Mouse (Mus musculus) ES-Bruce4 (cell line): ENCODE measurements around the gene Fndc3b.

Source experiments
- EP300 ChIP-seq: IDR thresholded peaks from 2 replicates; pipeline ENCODE4 v1.6.1; 2011; ENCODE audit warnings: low read depth, low read length; ENCODE audit not compliant: insufficient read depth
- POLR2A ChIP-seq: IDR thresholded peaks from one replicate; pipeline ENCODE4 v1.8.1; 2011; ENCODE audit warnings: low read length; ENCODE audit not compliant: insufficient read depth

DNA sequence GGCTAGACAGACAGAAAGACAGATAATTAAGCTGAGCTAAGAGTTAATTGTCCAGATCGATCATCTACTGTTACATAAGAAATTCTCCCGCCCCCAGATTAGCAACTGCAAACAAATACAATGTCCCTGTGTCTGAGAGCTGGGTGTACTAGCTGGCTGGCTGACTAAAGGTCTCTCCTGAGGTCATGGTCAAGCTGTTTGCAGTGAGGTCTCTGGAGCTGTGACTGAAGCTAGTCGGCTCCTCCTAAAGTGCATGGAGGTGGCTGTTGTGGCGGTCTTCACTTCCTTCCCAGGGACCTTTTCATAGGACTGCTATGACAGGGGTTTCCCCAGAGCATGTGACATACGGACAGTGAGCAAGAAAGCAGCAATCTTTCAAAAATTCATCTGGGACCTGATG is 40.5 kb upstream of the Fndc3b start:
- TF ChIP-seq EP300 (no peak), POLR2A (no peak)
